Mouse (Mus musculus) C2C12 (cell line): Measurements from ENCODE around the gene Lsg1.

Experiments
- CTCF ChIP-seq: IDR thresholded peaks from one replicate; pipeline ENCODE4 v1.5.1; 2011; ENCODE audit not compliant: control insufficient read depth, insufficient read depth, insufficient read length
- MYOD1 ChIP-seq: IDR thresholded peaks from one replicate; pipeline ENCODE4 v1.6.1; 2011; ENCODE audit warnings: low read depth; ENCODE audit not compliant: control insufficient read depth, insufficient read length
- MYOG ChIP-seq: IDR thresholded peaks from one replicate; pipeline ENCODE4 v1.6.1; 2011; ENCODE audit not compliant: control insufficient read depth, insufficient read length; ENCODE audit errors: extremely low read depth

DNA sequence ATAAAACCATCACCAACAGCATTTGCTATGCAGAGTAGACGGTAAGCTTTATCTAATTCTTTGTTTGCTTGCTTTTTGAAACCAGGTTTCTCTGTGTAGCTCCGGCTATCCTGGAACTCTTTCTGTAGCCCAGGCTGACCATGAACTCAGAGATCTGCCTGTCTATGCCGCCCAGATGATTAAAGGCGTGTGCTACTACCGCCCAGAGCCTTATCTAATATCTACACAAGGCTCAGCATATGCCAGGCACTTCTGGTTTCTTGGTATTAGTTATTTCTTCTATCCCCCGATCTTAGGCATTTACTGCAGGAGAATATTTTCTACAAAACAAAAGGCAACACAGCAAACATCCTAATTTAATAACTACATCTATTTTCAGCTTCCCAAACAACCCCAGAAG lies 21.8 kb downstream of the Lsg1 start:
- TF ChIP-seq MYOD1 (no peak), CTCF (no peak), MYOG (no peak)
